Mouse (Mus musculus) neural tube, embryonic 12.5 days (tissue): ENCODE results near the gene Myo1b. TPM values are rescaled to one million over a fixed set of nuclear protein-coding genes. Genes with fewer than 3 reads are reported as not detected.

Experiments used
- ATAC-seq: fragments of 200-750 bp; cut with Nextera tagmentation; 2 replicates; pipeline ENCODE4 v1.8.0; 2017; ENCODE audit warnings: low read depth, mild to moderate bottlenecking, moderate TSS enrichment, moderate library complexity; ENCODE audit not compliant: low FRiP score
- H3K27ac ChIP-seq: fragments of 300-500 bp; sonication (generic); 2 replicates; pipeline ENCODE4 v1.5.1; 2016
- H3K27me3 ChIP-seq: fragments of 300-500 bp; sonication (generic); replicated peaks from 2 replicates; pipeline ENCODE4 v1.6.1; 2016; ENCODE audit warnings: mild to moderate bottlenecking
- H3K36me3 ChIP-seq: fragments of 300-500 bp; sonication (generic); 2 replicates; pipeline ENCODE4 v1.6.1; 2016; ENCODE audit warnings: mild to moderate bottlenecking
- H3K4me1 ChIP-seq: fragments of 300-500 bp; sonication (generic); 2 replicates; pipeline ENCODE4 v1.6.1; 2016
- H3K4me2 ChIP-seq: fragments of 300-500 bp; sonication (generic); replicated peaks from 2 replicates; pipeline ENCODE4 v1.6.1; 2016; ENCODE audit warnings: mild to moderate bottlenecking
- H3K4me3 ChIP-seq: fragments of 300-500 bp; sonication (generic); 2 replicates; pipeline ENCODE4 v1.5.1; 2016
- H3K9ac ChIP-seq: fragments of 300-500 bp; sonication (generic); 2 replicates; pipeline ENCODE4 v1.6.1; 2016; ENCODE audit warnings: mild to moderate bottlenecking
- H3K9me3 ChIP-seq: fragments of 300-500 bp; sonication (generic); 2 replicates; pipeline ENCODE4 v1.6.1; 2016; ENCODE audit warnings: mild to moderate bottlenecking
- WGBS: fragments of 180-500 bp; shearing (Covaris S2); methylation state at CpG from one replicate; pipeline ENCODE4 v1.1.7; 2016; 5-methylcytosine and 5-hydroxymethylcytosine counted together
- polyA plus RNA-seq: library from polyadenylated mRNA; unstranded; fragments of >200 nt; fragmentation: Nextera tagmentation; extraction: Ambion mirVana; gene quantifications from 2 replicates; pipeline ENCODE4 v1.2.1, GENCODE M21; 2016

Myo1b gene
- polyA plus RNA-seq, 1 experiment from 2014 or later = 119 TPM

DNA sequence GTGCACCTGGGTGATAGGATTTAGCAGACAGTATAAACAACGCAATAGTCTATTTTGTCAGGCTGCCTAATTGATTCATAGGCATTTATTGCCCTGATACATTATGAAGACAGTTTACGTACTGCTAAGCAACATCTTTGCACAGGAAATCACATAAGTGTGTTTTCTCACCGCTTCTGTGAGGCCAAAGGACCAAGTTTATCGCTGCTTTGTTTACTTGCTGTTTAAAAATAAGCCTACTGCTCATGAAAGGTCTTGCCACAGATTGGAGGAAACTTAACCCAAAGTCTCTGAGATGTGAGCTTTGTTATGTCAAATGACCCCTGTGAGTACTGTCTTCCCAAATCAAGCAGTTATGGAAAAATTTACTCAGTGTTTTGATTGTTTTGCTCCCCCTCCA lies 187.1 kb downstream of the Myo1b start:
- Histone ChIP-seq H3K9ac (no peak overlapping the region), H3K4me3 (no peak overlapping the region), H3K9me3 (0 out of 2 replicates have a peak, but pooled peaks cover 10% of the 10 kb centered on the region), H3K27me3 (no peaks in the 10 kb centered on the region), H3K4me2 (no peak overlapping the region), H3K27ac (no peak overlapping the region), H3K36me3 (no peaks in the 10 kb centered on the region), H3K4me1 (no peaks in the 10 kb centered on the region)
- no peak for ATAC-seq
- WGBS = 89% methylated on average over 4 of the region's 4 CpGs

GRCm38 (mm10) chr1:51719897-51720673 lies 195.8 kb downstream of the Myo1b start:
- H3K36me3 ChIP-seq = no peaks in the 10 kb centered on the region
- H3K27me3 ChIP-seq = no peaks in the 10 kb centered on the region
- no peak overlapping the region for H3K4me3 ChIP-seq
- H3K9me3 ChIP-seq = no peaks in the 10 kb centered on the region
- 68% methylated on average over 9 of the region's 9 CpGs for WGBS
- H3K27ac ChIP-seq = no peak overlapping the region
- no peaks in the 10 kb centered on the region for H3K4me1 ChIP-seq
- H3K4me2 ChIP-seq = no peak overlapping the region
- ATAC-seq = no peak
- H3K9ac ChIP-seq = no peak overlapping the region

DNA sequence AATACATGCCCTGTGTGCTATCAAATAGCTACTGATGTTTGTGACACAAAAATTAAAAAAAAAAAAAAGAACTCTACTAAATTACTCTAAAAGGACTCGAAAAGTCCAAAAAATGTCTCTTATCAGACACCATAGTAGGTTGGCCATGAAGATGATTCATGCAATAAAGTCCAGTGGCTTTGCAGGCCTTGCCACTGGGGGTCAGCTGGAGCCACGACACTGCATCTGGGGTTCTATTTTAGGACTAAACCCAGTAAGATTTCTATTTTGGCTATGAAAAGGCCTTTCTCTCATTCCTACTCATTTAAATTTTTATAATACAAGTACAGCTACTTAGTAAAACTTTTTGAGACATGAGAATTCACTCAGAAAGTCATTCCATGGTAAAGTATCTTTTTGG lies 205.0 kb downstream of the Myo1b start:
- 78% methylated on average over 2 of the region's 2 CpGs for WGBS
- H3K4me1 ChIP-seq = no peaks in the 10 kb centered on the region
- no peaks in the 10 kb centered on the region for H3K36me3 ChIP-seq
- H3K27ac ChIP-seq = no peak overlapping the region
- H3K9me3 ChIP-seq = no peaks in the 10 kb centered on the region; the same call in 1 of the 2 replicates
- H3K4me3 ChIP-seq = no peak overlapping the region
- ATAC-seq = no peak
- H3K9ac ChIP-seq = no peak overlapping the region
- H3K4me2 ChIP-seq = no peak overlapping the region
- no peaks in the 10 kb centered on the region for H3K27me3 ChIP-seq

GRCm38 (mm10) chr1:51706106-51706505 lies 209.8 kb downstream of the Myo1b start:
- Histone ChIP-seq H3K4me3 (no peak overlapping the region), H3K27me3 (no peaks in the 10 kb centered on the region), H3K36me3 (no peaks in the 10 kb centered on the region), H3K4me2 (no peak overlapping the region), H3K4me1 (no peaks in the 10 kb centered on the region), H3K27ac (no peak overlapping the region), H3K9me3 (no peaks in the 10 kb centered on the region; the same call in 1 of the 2 replicates), H3K9ac (no peak overlapping the region)
- ATAC-seq = no peak
- 82% methylated on average over 3 of the region's 3 CpGs for WGBS

GRCm38 (mm10) chr1:51704610-51705009 lies 211.3 kb downstream of the Myo1b start:
- H3K27me3 ChIP-seq = no peaks in the 10 kb centered on the region
- no peak overlapping the region for H3K9ac ChIP-seq
- H3K36me3 ChIP-seq = no peaks in the 10 kb centered on the region
- no peak overlapping the region for H3K4me2 ChIP-seq
- no peaks in the 10 kb centered on the region; the same call in 1 of the 2 replicates for H3K9me3 ChIP-seq
- ATAC-seq = no peak
- 83% methylated on average over 4 of the region's 4 CpGs for WGBS
- no peak overlapping the region for H3K27ac ChIP-seq
- H3K4me1 ChIP-seq = no peaks in the 10 kb centered on the region
- no peak overlapping the region for H3K4me3 ChIP-seq

Other genes starting within 250 kb of the Myo1b start
- 0.22 and 0.66 TPM in 2 replicates for gene Stat4, start 71.1 kb upstream of the Myo1b start, polyA plus RNA-seq
- gene Stat1, start 203.4 kb upstream of the Myo1b start, polyA plus RNA-seq = 15.2 and 18.0 TPM in 2 replicates